Mouse (Mus musculus): ENCODE results near the gene Rilpl1. TPM values are rescaled to one million over a fixed set of nuclear protein-coding genes. Genes with fewer than 3 reads are reported as not detected.

Gene Rilpl1
- polyA plus RNA-seq, 1 experiment, result 15.2 TPM

- peaks cover 53% of the 10 kb centered on the region for H3K79me2 ChIP-seq (ENCODE audit: control insufficient read depth, insufficient read depth)
Observed at GRCm38 (mm10) chr5:124540905-124541601, 9.9 kb upstream of the Rilpl1 start.

GRCm38 (mm10) chr5:124540383-124540786, 9.2 kb upstream of the Rilpl1 start, which contains the start of gene Tmed2:
Gene Tmed2, plus strand, starts transcription at chr5:124540695.
- TF ChIP-seq CEBPB (IDR thresholded peaks at IDR 0.05; ENCODE audit: low read depth), result no peak
- peak; percentile 93 for TF ChIP-seq USF1 (IDR thresholded peaks at IDR 0.05; ENCODE audit: low read depth)
- no peak for TF ChIP-seq FOSL1 (IDR thresholded peaks at IDR 0.05; ENCODE audit: insufficient read depth, low read length, poor library complexity, severe bottlenecking)
- peak; percentile 92 for TF ChIP-seq MAX (IDR thresholded peaks at IDR 0.05)
- peaks cover 46% of the 10 kb centered on the region for H3K79me2 ChIP-seq (ENCODE audit: control insufficient read depth, insufficient read depth)

More at GRCm38 (mm10) chr5:124540905-124541601, 9.9 kb upstream of the Rilpl1 start:
- Histone ChIP-seq H3K27me3 (ENCODE audit: control insufficient read depth, insufficient read depth, insufficient read length) (no peaks in the 10 kb centered on the region), H3K4me3 (ENCODE audit: insufficient read depth, poor library complexity, severe bottlenecking) (peak overlapping the region; percentile 95), H3K36me3 (ENCODE audit: control insufficient read depth, insufficient read depth) (peaks cover 41% of the 10 kb centered on the region), H3ac (ENCODE audit: control insufficient read depth, insufficient read length, low read depth) (peak overlapping the region; percentile 99), H3K79me3 (ENCODE audit: low read depth) (peaks cover 48% of the 10 kb centered on the region)
- TF ChIP-seq CEBPB (IDR thresholded peaks at IDR 0.05; ENCODE audit: low read depth) (peak; percentile 73), CTCF (IDR thresholded peaks at IDR 0.05; ENCODE audit: control insufficient read depth, insufficient read depth, insufficient read length) (no peak)

GRCm38 (mm10) chr5:124539905-124540304, 8.7 kb upstream of the Rilpl1 start:
- peaks cover 38% of the 10 kb centered on the region for H3K79me3 ChIP-seq (ENCODE audit: low read depth)
- TF ChIP-seq FOSL1 (IDR thresholded peaks at IDR 0.05; ENCODE audit: insufficient read depth, low read length, poor library complexity, severe bottlenecking) (no peak), MYOD1 (IDR thresholded peaks at IDR 0.05; ENCODE audit: control insufficient read depth, insufficient read length, low read depth) (no peak), CTCF (IDR thresholded peaks at IDR 0.05; ENCODE audit: control insufficient read depth, insufficient read depth, insufficient read length) (no peak), MYOG (IDR thresholded peaks at IDR 0.05; ENCODE audit: control insufficient read depth, extremely low read depth, insufficient read length) (no peak), USF1 (IDR thresholded peaks at IDR 0.05; ENCODE audit: low read depth) (no peak), MAX (IDR thresholded peaks at IDR 0.05) (no peak), CEBPB (IDR thresholded peaks at IDR 0.05; ENCODE audit: low read depth) (no peak)
- no peak overlapping the region for H3ac ChIP-seq (ENCODE audit: control insufficient read depth, insufficient read length, low read depth)
- H3K4me3 ChIP-seq (ENCODE audit: insufficient read depth, poor library complexity, severe bottlenecking), result peak overlapping the region; percentile 31
- H3K79me2 ChIP-seq (ENCODE audit: control insufficient read depth, insufficient read depth), result peaks cover 41% of the 10 kb centered on the region
- peaks cover 30% of the 10 kb centered on the region for H3K36me3 ChIP-seq (ENCODE audit: control insufficient read depth, insufficient read depth)
- H3K27me3 ChIP-seq (ENCODE audit: control insufficient read depth, insufficient read depth, insufficient read length), result no peaks in the 10 kb centered on the region

More at GRCm38 (mm10) chr5:124540383-124540786, 9.2 kb upstream of the Rilpl1 start, which contains the start of gene Tmed2:
- Histone ChIP-seq H3ac (ENCODE audit: control insufficient read depth, insufficient read length, low read depth) (peak within 1 kb of the TSS; percentile 99), H3K4me3 (ENCODE audit: insufficient read depth, poor library complexity, severe bottlenecking) (peak within 1 kb of the TSS; percentile 95), H3K79me3 (ENCODE audit: low read depth) (peaks cover 43% of the 10 kb centered on the region), H3K27me3 (ENCODE audit: control insufficient read depth, insufficient read depth, insufficient read length) (no peaks in the 10 kb centered on the region), H3K36me3 (ENCODE audit: control insufficient read depth, insufficient read depth) (peaks cover 34% of the 10 kb centered on the region)

GRCm38 (mm10) chr5:124538813-124539792, 7.9 kb upstream of the Rilpl1 start:
- Histone ChIP-seq H3K4me3 (ENCODE audit: insufficient read depth, poor library complexity, severe bottlenecking) (no peak overlapping the region), H3K79me3 (ENCODE audit: low read depth) (peaks cover 30% of the 10 kb centered on the region), H3ac (ENCODE audit: control insufficient read depth, insufficient read length, low read depth) (no peak overlapping the region), H3K36me3 (ENCODE audit: control insufficient read depth, insufficient read depth) (peaks cover 22% of the 10 kb centered on the region), H3K27me3 (ENCODE audit: control insufficient read depth, insufficient read depth, insufficient read length) (no peaks in the 10 kb centered on the region), H3K79me2 (ENCODE audit: control insufficient read depth, insufficient read depth) (peaks cover 33% of the 10 kb centered on the region)
- TF ChIP-seq CEBPB (IDR thresholded peaks at IDR 0.05; ENCODE audit: low read depth) (no peak), FOSL1 (IDR thresholded peaks at IDR 0.05; ENCODE audit: insufficient read depth, low read length, poor library complexity, severe bottlenecking) (no peak), USF1 (IDR thresholded peaks at IDR 0.05; ENCODE audit: low read depth) (no peak), MAX (IDR thresholded peaks at IDR 0.05) (no peak), MYOG (IDR thresholded peaks at IDR 0.05; ENCODE audit: control insufficient read depth, extremely low read depth, insufficient read length) (no peak), CTCF (IDR thresholded peaks at IDR 0.05; ENCODE audit: control insufficient read depth, insufficient read depth, insufficient read length) (no peak), MYOD1 (IDR thresholded peaks at IDR 0.05; ENCODE audit: control insufficient read depth, insufficient read length, low read depth) (no peak)

- Histone ChIP-seq H3K36me3 (ENCODE audit: control insufficient read depth, insufficient read depth) (no peaks in the 10 kb centered on the region), H3K79me3 (ENCODE audit: low read depth) (peaks cover 8% of the 10 kb centered on the region), H3K79me2 (ENCODE audit: control insufficient read depth, insufficient read depth) (peaks cover 10% of the 10 kb centered on the region), H3K27me3 (ENCODE audit: control insufficient read depth, insufficient read depth, insufficient read length) (no peaks in the 10 kb centered on the region), H3K4me3 (ENCODE audit: insufficient read depth, poor library complexity, severe bottlenecking) (no peak overlapping the region), H3ac (ENCODE audit: control insufficient read depth, insufficient read length, low read depth) (no peak overlapping the region)
- no peak for TF ChIP-seq MAX (IDR thresholded peaks at IDR 0.05)
- TF ChIP-seq USF1 (IDR thresholded peaks at IDR 0.05; ENCODE audit: low read depth), result no peak
- no peak for TF ChIP-seq CEBPB (IDR thresholded peaks at IDR 0.05; ENCODE audit: low read depth)
- TF ChIP-seq MYOD1 (IDR thresholded peaks at IDR 0.05; ENCODE audit: control insufficient read depth, insufficient read length, low read depth), result no peak
- no peak for TF ChIP-seq MYOG (IDR thresholded peaks at IDR 0.05; ENCODE audit: control insufficient read depth, extremely low read depth, insufficient read length)
- no peak for TF ChIP-seq CTCF (IDR thresholded peaks at IDR 0.05; ENCODE audit: control insufficient read depth, insufficient read depth, insufficient read length)
- no peak for TF ChIP-seq FOSL1 (IDR thresholded peaks at IDR 0.05; ENCODE audit: insufficient read depth, low read length, poor library complexity, severe bottlenecking)
Observed at GRCm38 (mm10) chr5:124536776-124537175, 5.6 kb upstream of the Rilpl1 start.

All from C2C12 (cell line).